Mouse (Mus musculus) gastrocnemius, postnatal 36 days (tissue): Measurements from ENCODE around the gene Rps21. TPM values are rescaled to one million over a fixed set of nuclear protein-coding genes. Genes with fewer than 3 reads are reported as not detected.

Source experiments
- DNase-seq, 2 experiments: peaks; one replicate each; pipeline ENCODE4 v3.0.0; 2022
- intact Hi-C: fragments of 180-260 bp; cut with DNase I; formaldehyde crosslinking; loops from one replicate; pipeline ENCODE4 v1.15.1; 2025
- total RNA-seq, 2 experiments: library from RNA; stranded (reverse); gene quantifications; 2 replicates each; pipeline ENCODE4 v1.2.3; 2021

The Rps21 gene
- total RNA-seq, 2 experiments from 2014 or later = 310 to 370 TPM

GRCm38 (mm10) chr2:180276851-180277259, 19.7 kb downstream of the Rps21 start:
- intact Hi-C loops = loop anchor here (5.0 kb wide), 1 partner anchor 155 kb away; no protein-coding TSS in a partner anchor
- no peak for DNase-seq

GRCm38 (mm10) chr2:180277773-180278320, 20.7 kb downstream of the Rps21 start:
- DNase-seq = no peak
- intact Hi-C loops = loop anchor here (5.0 kb wide), 1 partner anchor 154 kb away; no protein-coding TSS in a partner anchor

GRCm38 (mm10) chr2:180279321-180279720, 22.1 kb downstream of the Rps21 start:
- DNase-seq = no peak
- intact Hi-C loops = loop anchor here (5.0 kb wide), 1 partner anchor 153 kb away; no protein-coding TSS in a partner anchor

GRCm38 (mm10) chr2:180288966-180289365, 31.8 kb downstream of the Rps21 start:
- no peak for DNase-seq
- intact Hi-C loops = no loop called here

GRCm38 (mm10) chr2:180289440-180290108, 32.4 kb downstream of the Rps21 start, which contains the start of gene Rbbp8nl:
TSS of gene Rbbp8nl (minus strand) at chr2:180289879.
- intact Hi-C loops = no loop called here
- no peak for DNase-seq

GRCm38 (mm10) chr2:180290503-180290902, 33.3 kb downstream of the Rps21 start:
- intact Hi-C loops = no loop called here

GRCm38 (mm10) chr2:180291566-180291965, 34.4 kb downstream of the Rps21 start:
- intact Hi-C loops = no loop called here
- no peak for DNase-seq

More at GRCm38 (mm10) chr2:180290503-180290902, 33.3 kb downstream of the Rps21 start:
- DNase-seq = no peak

GRCm38 (mm10) chr2:180292026-180292425, 34.8 kb downstream of the Rps21 start:
- intact Hi-C loops = no loop called here
- DNase-seq = no peak

- intact Hi-C loops = no loop called here
- no peak for DNase-seq
Observed at GRCm38 (mm10) chr2:180292906-180293305, 35.7 kb downstream of the Rps21 start.

GRCm38 (mm10) chr2:180300252-180300651, 43.1 kb downstream of the Rps21 start:
- intact Hi-C loops = no loop called here

GRCm38 (mm10) chr2:180300771-180301170, 43.6 kb downstream of the Rps21 start:
- intact Hi-C loops = no loop called here
- DNase-seq = no peak

More at GRCm38 (mm10) chr2:180300252-180300651, 43.1 kb downstream of the Rps21 start:
- DNase-seq = no peak

GRCm38 (mm10) chr2:180302201-180302600, 45.0 kb downstream of the Rps21 start:
- intact Hi-C loops = no loop called here
- no peak for DNase-seq

GRCm38 (mm10) chr2:180303468-180303867, 46.3 kb downstream of the Rps21 start:
- intact Hi-C loops = no loop called here
- DNase-seq = no peak

GRCm38 (mm10) chr2:180304554-180304953, 47.4 kb downstream of the Rps21 start:
- no peak for DNase-seq
- intact Hi-C loops = no loop called here

GRCm38 (mm10) chr2:180305490-180305889, 48.3 kb downstream of the Rps21 start:
- no peak for DNase-seq
- intact Hi-C loops = no loop called here

- intact Hi-C loops = no loop called here
- no peak for DNase-seq
Observed at GRCm38 (mm10) chr2:180306009-180306408, 48.8 kb downstream of the Rps21 start.

GRCm38 (mm10) chr2:180306423-180307168, 49.4 kb downstream of the Rps21 start:
- DNase-seq = peak; percentile 39 to 54
- intact Hi-C loops = no loop called here

- intact Hi-C loops = no loop called here
- no peak for DNase-seq
Observed at GRCm38 (mm10) chr2:180307680-180308079, 50.5 kb downstream of the Rps21 start.
